Mouse (Mus musculus) megakaryocyte, adult 5-6 weeks (primary cell): ENCODE measurements at regions not wholly inside any gene's neighbourhood (a gene's known extent, or its start where the extent isn't known, plus 50 kb on each side); places are given as distances from the start of the nearest gene placed in this dataset.

Experiments
- ATAC-seq: 2 replicates; pipeline ENCODE4 v1.8.0; 2016; ENCODE audit warnings: mild to moderate bottlenecking, inconsistent platforms; ENCODE audit not compliant: poor library complexity, severe bottlenecking

DNA sequence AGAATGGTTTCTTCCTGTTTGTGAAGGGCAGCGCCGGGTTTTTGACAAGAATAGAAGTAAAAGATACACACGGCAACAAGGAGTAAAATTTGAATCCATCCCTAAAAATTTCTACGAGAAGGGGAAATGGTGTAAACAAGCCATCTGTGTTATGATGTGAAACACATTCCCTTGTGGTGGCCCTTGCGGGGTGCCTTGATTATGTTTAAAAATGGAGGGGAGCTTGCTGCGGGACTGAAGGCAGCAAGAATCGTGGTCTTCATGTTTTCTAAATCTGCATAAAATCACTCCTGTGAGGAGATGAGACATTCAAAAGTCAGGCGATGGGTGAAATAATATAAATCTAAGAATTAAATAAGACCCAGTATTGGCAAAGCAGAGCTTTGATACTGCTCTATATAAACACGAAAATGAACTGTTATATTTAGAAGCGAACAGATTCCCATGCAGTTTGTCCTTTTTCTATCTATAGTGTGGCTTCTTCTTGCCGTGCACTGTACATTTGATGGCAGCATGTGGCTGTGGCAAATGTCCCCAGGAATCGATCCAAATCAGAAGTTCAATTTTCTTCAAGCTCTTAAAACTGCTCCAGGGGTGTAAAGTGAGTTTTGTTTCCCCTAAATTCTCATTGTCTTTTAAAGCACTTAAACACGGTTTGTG is 426.4 kb downstream of the Hsfy2 start:
- no peak for ATAC-seq

DNA sequence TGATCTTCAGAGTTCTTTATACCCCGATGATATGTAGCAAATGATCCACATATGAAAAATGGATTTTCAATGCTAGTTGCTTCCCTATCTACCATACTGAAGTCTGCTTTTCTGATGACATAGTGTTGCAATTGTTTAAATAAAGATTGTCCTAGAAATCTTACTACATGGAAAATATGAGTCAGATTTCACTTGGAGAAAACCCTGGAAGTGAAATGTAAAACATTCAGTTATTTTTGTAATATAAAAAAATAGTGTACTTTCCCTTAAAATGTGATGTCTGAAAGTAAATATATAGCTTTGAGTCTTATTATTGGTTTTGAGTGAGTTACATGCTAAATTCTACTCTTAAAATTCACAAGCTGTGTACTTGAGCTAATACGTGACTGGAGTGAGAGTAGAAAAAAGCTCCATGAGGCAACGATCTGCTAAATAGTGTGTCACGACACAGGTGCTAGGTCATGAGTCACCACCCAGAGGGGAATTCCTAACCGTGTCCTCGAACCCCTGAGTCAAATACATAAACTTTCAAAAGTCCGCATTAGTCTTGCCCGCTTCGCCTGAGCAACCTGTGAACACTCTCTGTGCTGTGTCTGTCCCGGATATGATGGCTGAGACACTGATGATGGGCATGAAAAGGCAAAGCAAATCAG is 430.5 kb downstream of the Hsfy2 start:
- ATAC-seq: no peak

DNA sequence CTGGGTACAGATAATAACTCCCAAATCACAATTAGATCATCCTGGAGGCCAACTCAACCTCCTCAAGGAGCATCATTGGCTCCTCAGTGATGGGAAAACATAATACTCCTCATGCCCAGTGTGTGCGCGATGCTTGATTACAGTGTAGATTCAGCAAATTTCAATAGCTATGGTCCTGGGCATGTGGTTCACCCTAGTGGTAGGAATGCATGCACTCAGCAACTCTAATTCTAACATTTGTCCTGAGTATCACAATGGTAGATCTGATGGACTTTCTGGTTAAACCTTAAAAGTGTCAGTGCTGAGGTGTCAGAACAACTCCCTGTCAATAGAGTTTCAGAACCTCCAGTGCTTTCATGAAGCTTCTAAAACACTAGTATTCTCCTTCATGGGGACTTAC is 442.0 kb downstream of the Hsfy2 start:
- ATAC-seq: no peak

DNA sequence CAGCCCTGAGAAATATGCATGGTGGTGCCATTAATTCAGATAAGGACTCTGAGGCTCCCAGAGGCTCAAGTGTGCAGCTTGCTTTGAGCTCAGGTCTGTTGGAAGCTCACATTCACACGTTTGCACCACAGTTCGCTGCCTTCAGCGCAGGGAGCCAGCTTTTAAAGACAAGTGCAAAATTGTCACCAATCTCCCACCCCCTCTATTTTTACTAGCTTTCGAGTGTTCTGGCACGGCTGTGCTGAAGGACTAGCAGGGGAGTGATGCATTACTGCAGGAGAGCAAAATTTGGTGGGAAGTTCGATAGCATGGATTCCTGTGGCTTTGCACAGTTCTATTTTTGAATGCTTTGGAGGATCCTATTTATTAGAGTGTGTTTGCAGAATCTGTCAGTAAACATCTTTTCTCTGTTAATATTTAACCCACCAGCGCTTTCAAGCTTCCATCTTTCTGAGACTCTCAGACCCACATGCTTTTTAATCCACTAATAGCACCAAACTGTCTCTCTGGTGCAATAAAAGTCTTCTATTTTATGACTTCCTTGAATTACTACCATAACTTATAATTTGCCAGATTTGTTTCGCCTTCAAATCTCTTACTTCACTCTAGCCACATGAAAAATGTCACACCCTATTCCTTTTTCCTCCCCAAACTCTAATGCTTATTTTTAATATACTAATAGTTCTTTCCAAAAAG is 453.6 kb downstream of the Hsfy2 start:
- ATAC-seq: no peak

DNA sequence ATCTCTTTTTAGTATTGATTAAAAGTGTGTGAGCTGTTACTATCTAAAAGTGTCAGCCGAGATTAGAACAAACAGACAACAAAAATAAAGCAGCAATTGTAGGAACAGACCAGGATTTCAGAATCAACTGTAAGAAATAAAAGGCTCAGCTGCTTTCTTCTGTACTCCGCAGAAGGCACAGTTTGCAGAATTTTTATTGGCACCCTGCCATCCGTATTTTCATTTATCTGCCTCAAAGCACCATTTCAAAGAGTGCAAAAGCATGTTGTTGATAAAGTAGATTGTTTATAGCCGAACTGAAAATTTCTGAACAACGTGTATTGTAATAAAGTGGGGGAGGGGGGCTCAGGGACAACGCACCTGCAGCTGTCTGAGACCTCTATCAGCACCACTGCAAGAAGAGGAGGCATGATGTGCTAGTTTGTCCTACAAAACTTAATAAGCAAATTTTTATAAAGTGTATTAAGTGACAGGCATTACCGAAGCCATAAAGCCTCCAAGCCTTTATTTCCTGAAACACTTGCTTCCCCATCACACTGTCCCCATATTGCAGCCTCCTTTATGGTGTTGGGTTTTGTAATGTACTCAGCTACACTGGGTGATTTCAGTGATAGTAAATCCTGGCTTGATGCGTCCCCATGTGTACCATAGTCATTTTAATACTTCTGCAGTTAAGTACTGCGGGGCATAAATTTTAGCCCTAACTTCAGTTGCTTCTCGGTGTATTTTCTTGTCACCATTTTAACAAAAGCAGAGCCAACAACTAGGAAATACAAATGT is 457.8 kb downstream of the Hsfy2 start:
- ATAC-seq: no peak

DNA sequence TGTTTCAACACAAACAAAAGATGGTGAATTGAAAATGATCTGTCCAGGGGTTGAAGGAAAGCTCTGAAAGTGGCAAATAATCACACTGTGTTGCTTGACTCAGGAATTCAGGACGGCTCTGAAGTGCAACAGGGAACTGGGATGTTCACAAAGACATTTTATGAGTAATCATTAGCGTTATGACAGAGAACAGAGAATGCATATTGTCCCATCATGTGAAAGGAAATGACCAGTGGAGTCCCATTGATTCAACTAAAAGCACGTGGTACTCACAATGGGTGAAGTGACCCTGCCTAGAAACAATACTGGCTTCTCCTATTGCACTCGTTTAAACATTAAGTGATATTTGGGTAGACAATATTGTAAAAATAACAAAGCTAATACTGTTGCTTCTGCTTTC is 466.1 kb downstream of the Hsfy2 start:
- no peak for ATAC-seq

DNA sequence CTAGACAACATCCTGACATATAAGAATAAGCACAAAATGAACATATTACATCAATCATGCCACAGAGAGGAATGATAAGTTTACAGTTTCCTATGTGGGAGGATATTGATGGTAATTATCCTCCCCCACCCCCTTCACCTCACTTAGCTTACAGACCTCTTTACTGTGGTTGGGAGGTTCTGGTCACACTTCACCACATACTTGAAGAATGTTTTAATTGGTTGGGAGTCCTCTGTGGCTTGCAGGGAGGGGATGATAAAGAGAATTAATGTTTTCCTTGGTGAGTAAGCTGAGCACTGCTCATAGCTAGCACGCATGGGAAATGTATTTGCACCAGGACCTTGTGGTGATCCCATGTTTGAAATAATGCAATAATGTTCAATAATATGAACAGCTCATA is 468.5 kb downstream of the Hsfy2 start:
- ATAC-seq: no peak

DNA sequence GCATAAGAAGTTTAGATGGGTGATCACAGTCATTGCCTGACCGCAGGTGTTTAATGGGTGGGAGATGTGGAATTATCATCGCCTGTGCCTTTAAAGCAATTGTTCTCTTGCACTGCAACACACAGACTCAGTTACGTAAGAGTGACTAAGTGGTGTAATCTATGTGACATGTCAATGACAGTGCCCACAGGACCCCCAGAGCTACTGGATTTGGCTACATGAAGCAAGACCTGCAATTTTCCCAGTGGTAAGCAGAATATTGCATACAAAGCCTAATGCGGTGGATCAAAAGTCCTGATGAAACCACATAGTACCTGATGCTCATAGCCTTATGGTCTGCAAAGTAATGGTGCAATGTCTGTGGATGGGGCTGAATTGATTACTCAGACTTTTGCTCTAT is 469.2 kb downstream of the Hsfy2 start:
- ATAC-seq: peak; percentile 27

DNA sequence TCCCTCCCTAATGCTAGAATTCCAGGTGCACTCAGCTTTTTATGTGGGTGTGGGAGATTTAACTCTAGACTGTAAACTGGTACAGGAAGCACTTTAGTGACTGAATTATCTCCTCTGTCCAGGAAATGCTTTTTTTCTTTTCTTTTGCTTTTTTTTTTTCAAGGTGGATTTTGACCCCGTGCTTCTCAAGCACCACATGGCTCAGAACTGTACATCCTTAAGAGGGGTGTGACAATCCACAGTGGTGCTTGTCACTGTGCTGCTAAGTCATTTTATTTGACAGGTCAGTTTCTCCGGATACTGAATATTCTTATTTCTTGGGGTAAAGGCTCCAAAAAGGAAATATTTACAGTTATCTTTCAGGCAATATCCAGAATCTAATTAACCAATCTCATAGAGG is 472.0 kb downstream of the Hsfy2 start:
- ATAC-seq: no peak

DNA sequence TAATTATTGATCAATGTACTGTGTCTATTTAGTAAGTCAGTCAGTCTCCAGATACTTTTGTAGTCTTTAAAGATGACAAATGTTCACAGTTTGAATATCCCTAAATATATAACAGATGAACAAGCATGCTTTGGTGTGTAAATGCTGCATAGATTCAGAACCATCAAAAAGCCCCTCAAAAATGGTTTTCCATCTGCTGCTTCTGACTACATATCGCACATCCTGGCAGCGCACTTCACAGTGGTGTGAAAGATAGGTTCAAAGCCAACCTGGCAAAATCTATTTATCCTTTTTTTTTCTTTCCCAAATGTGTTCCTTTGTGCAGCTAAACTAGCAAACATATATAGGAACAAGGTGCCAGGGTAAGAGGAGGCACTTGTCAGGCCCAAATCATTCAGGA is 472.9 kb downstream of the Hsfy2 start:
- ATAC-seq: no peak

DNA sequence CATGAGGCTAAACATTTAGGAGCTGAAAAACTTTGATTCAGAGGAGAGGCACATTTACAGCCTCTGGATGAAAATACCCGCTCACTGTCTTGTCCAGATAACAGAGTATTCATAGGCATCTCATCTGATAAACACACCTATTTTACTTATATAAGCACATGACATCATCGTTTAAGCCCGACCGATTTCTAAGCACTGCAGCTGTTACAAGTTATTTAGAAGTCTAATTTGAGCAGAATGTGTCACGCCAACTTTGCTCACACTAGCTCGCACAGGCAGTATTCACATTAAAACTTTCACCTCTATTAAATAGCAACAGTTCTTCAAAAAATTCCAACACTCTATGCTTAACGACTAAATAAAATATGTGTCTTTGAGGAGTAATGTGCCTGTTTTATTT is 506.3 kb downstream of the Hsfy2 start:
- ATAC-seq: no peak

DNA sequence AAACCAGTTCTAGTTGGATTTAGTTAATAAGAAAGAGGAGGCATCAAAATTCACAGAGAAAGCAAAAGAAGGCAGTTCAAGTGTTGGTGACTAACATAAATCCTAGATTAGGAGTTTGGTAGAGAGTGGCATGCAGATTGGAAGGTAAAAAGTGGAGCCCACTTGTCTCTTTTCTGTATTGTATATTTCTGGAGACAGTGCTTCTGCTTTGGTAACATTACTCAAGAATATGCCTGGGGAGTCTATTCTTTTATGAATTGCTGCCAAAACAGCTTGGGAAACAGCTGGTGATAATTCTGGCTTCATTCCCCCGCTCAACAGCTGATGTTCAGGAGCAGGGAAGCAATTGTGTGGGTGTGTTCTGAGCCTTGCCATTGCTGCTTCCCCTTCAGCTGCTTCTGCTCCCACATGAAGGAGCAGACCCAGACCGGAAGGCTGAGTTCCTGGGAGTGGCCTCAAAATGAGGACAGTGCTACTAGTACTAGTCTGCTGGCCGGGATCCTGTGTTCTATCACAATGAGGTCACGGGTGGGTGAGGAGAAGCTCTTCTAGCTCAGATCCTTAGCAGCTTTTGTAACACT is 547.9 kb downstream of the Hsfy2 start:
- no peak for ATAC-seq

DNA sequence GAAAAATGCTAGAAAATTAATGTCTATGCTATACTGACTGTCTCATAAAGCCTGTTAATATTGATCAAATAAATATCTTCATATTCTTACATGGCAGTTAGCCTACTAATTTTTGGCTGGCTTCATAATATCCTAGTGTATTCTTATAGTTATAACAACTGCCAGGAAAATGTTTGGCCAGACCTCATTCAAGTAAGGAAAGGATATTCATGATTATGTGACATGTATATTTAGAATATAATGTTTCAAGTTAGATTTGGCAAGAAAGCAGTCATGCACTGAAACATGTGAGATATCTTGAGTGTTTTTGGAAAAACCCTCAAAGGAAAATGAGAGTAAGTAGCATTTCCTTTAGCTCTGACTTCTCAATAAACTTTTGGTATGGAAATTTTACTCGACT is 548.9 kb downstream of the Hsfy2 start:
- ATAC-seq: no peak

DNA sequence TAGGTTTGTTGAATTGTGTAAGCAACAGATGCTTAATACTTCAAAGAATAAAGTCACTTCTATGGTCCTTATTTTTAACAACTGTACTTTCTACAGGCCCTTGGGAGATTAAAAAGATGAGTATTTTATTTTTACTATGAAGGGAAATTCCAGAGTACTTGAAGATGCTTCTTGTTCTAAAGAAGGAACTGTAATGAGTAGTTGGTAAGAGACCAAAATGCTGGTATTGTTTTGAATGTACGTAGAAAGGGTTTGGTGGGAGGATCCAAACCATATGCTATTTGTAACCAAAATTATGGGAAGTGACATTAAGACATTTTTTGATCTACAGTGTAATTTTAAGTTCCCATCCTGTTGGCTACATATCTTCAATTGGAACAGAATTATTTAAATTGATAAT is 560.5 kb downstream of the Hsfy2 start:
- no peak for ATAC-seq

DNA sequence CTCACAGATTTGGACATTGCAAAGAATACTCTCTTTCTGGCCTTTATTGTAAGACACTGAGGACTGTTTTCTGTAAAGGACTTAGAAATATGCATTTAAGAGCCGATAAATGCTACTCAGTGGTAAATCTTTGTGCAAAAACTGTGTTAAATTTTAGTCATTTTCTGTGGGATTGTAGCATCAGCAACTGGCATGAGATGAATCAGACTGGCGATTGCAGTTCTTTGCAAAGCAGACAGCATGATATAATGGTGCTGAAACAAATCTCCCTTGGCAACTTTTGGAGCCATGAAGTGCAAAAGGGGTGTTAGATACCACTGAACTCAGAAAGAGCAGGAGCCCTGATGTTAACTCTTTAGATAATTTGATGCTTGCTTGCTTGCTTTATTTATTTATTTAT is 565.0 kb downstream of the Hsfy2 start:
- no peak for ATAC-seq

DNA sequence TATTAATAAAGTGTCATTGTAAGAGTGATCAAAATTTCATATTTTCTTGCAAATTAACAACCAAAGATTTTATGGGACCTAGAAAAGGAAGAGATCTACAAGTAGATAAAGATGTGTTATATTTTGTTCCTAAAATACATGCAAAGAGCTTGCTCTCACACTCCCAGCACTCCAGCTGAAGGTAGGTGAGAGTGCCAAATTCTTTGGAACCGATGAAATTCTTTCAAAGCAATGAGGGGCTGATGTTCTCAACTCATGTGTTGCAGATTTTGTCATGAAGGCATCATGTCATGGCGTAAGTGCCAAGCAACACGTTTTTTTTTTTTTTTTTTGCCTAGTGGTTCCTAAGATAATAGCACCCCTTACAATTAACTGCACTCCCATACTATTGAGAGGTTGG is 573.8 kb downstream of the Hsfy2 start:
- ATAC-seq: no peak
